Mouse (Mus musculus): ENCODE measurements at regions not wholly inside any gene's neighbourhood (a gene's known extent, or its start where the extent isn't known, plus 50 kb on each side); places are given as distances from the start of the nearest gene placed in this dataset.

- DNase-seq = no peak
These were observed 129.6 kb upstream of the Kif2a start for GRCm38 (mm10) chr13:107151548-107151947.

GRCm38 (mm10) chr13:107141209-107141608 lies 119.3 kb upstream of the Kif2a start:
- no peak for DNase-seq

GRCm38 (mm10) chr13:107134125-107134524 lies 112.2 kb upstream of the Kif2a start:
- DNase-seq = no peak

GRCm38 (mm10) chr13:107126636-107127035 lies 104.7 kb upstream of the Kif2a start:
- DNase-seq = no peak

GRCm38 (mm10) chr13:107124130-107124668 lies 102.3 kb upstream of the Kif2a start:
- DNase-seq = no peak

GRCm38 (mm10) chr13:107113949-107114690 lies 92.2 kb upstream of the Kif2a start:
- DNase-seq = peak; percentile 28

GRCm38 (mm10) chr13:107108045-107108444 lies 86.1 kb upstream of the Kif2a start:
- no peak for DNase-seq

GRCm38 (mm10) chr13:107107572-107107971 lies 85.6 kb upstream of the Kif2a start:
- DNase-seq = no peak

GRCm38 (mm10) chr13:107105510-107105909 lies 83.6 kb upstream of the Kif2a start:
- DNase-seq = no peak

- peak; percentile 61 for DNase-seq
These were observed 79.7 kb upstream of the Kif2a start for GRCm38 (mm10) chr13:107101598-107101997.

- DNase-seq = no peak
These were observed 79.0 kb upstream of the Kif2a start for GRCm38 (mm10) chr13:107100852-107101325.

GRCm38 (mm10) chr13:107100116-107100515 lies 78.2 kb upstream of the Kif2a start:
- DNase-seq = no peak

- DNase-seq = no peak
These were observed 75.1 kb upstream of the Kif2a start for GRCm38 (mm10) chr13:107097005-107097404.

GRCm38 (mm10) chr13:107094976-107095716 lies 73.2 kb upstream of the Kif2a start:
- no peak for DNase-seq

GRCm38 (mm10) chr13:107094487-107094886 lies 72.6 kb upstream of the Kif2a start:
- DNase-seq = no peak

- no peak for DNase-seq
These were observed 71.8 kb upstream of the Kif2a start for GRCm38 (mm10) chr13:107093683-107094082.

- DNase-seq = no peak
These were observed 66.3 kb upstream of the Kif2a start for GRCm38 (mm10) chr13:107088198-107088597.

- no peak for DNase-seq
These were observed 65.4 kb upstream of the Kif2a start for GRCm38 (mm10) chr13:107087355-107087754.

- DNase-seq = no peak
These were observed 56.2 kb upstream of the Kif2a start for GRCm38 (mm10) chr13:107078085-107078484.

GRCm38 (mm10) chr13:107074917-107075316 lies 53.0 kb upstream of the Kif2a start:
- peak; percentile 16 for DNase-seq

- peak; percentile 34 for DNase-seq
These were observed 51.2 kb upstream of the Kif2a start for GRCm38 (mm10) chr13:107073039-107073620.

- no peak for DNase-seq
These were observed 50.6 kb upstream of the Kif2a start for GRCm38 (mm10) chr13:107072345-107073038.

Measured in gastrocnemius, postnatal 25 days (tissue).